Mouse (Mus musculus) liver, postnatal 0 days (tissue): Measurements from ENCODE around the gene Gm2022.
"Not testable (repeated sequence)": the region's sequence is repeated elsewhere in the genome, so short reads cannot be mapped to it uniquely, and the experiment has no call there.

ENCODE experiments used
- CTCF ChIP-seq: sonication (generic); IDR thresholded peaks from 2 replicates; pipeline ENCODE4 v1.5.1; 2016; ENCODE audit warnings: antibody characterized with exemption, low read depth
- EP300 ChIP-seq: IDR thresholded peaks from 2 replicates; pipeline ENCODE4 v1.6.1; 2016; ENCODE audit warnings: antibody characterized with exemption, low read depth, mild to moderate bottlenecking

- not testable (repeated sequence) for TF ChIP-seq EP300, CTCF
These were observed at the start of gene Gm2022 for GRCm38 (mm10) chr12:87895070-87895469.
